Mouse (Mus musculus) midbrain, embryonic 12.5 days (tissue): ENCODE results near the gene Prokr1. TPM values are rescaled to one million over a fixed set of nuclear protein-coding genes. Genes with fewer than 3 reads are reported as not detected.

Source experiments
- ATAC-seq: fragments of 200-750 bp; cut with Nextera tagmentation; 2 replicates; pipeline ENCODE4 v1.8.0; 2017; ENCODE audit warnings: low read depth, moderate TSS enrichment, moderate library complexity; ENCODE audit not compliant: low FRiP score
- H3K27ac ChIP-seq: fragments of 300-500 bp; sonication (generic); replicated peaks from 2 replicates; pipeline ENCODE4 v1.5.1; 2016; ENCODE audit warnings: mild to moderate bottlenecking
- H3K27me3 ChIP-seq: fragments of 300-500 bp; sonication (generic); 2 replicates; pipeline ENCODE4 v1.6.1; 2016; ENCODE audit warnings: mild to moderate bottlenecking
- H3K36me3 ChIP-seq: fragments of 300-500 bp; sonication (generic); 2 replicates; pipeline ENCODE4 v1.6.1; 2016
- H3K4me1 ChIP-seq: fragments of 300-500 bp; sonication (generic); 2 replicates; pipeline ENCODE4 v1.6.1; 2016
- H3K4me2 ChIP-seq: fragments of 300-500 bp; sonication (generic); replicated peaks from 2 replicates; pipeline ENCODE4 v1.6.1; 2016; ENCODE audit warnings: mild to moderate bottlenecking, moderate library complexity
- H3K4me3 ChIP-seq: fragments of 300-500 bp; sonication (generic); 2 replicates; pipeline ENCODE4 v1.5.1; 2016; ENCODE audit warnings: mild to moderate bottlenecking
- H3K9ac ChIP-seq: fragments of 300-500 bp; sonication (generic); replicated peaks from 2 replicates; pipeline ENCODE4 v1.6.1; 2016; ENCODE audit warnings: mild to moderate bottlenecking, moderate library complexity
- H3K9me3 ChIP-seq: fragments of 300-500 bp; sonication (generic); 2 replicates; pipeline ENCODE4 v1.6.1; 2016; ENCODE audit warnings: mild to moderate bottlenecking
- WGBS: fragments of 180-500 bp; shearing (Covaris S2); methylation state at CpG from one replicate; pipeline ENCODE4 v1.1.7; 2016; 5-methylcytosine and 5-hydroxymethylcytosine counted together
- polyA plus RNA-seq: library from polyadenylated mRNA; unstranded; fragments of >200 nt; fragmentation: Nextera tagmentation; extraction: Ambion mirVana; gene quantifications from 2 replicates; pipeline ENCODE4 v1.2.1, GENCODE M21; 2016

The Prokr1 gene
- polyA plus RNA-seq, 1 experiment from 2014 or later, result 3.0 TPM

GRCm38 (mm10) chr6:87535651-87536050, 54.9 kb downstream of the Prokr1 start:
- H3K36me3 ChIP-seq, result no peaks in the 10 kb centered on the region
- ATAC-seq, result no peak
- H3K4me3 ChIP-seq, result no peak overlapping the region
- H3K27ac ChIP-seq, result no peak overlapping the region
- peaks cover 5% of the 10 kb centered on the region; the same call in 1 of the 2 replicates for H3K27me3 ChIP-seq
- H3K4me1 ChIP-seq, result peaks cover 12% of the 10 kb centered on the region; the same call in 1 of the 2 replicates
- no peaks in the 10 kb centered on the region for H3K9me3 ChIP-seq
- no peak overlapping the region for H3K9ac ChIP-seq
- WGBS, result 82% methylated on average over 9 of the region's 9 CpGs
- H3K4me2 ChIP-seq, result no peak overlapping the region

- H3K9me3 ChIP-seq, result no peaks in the 10 kb centered on the region
- H3K4me1 ChIP-seq, result peaks cover 10% of the 10 kb centered on the region
- H3K27ac ChIP-seq, result no peak overlapping the region
- no peaks in the 10 kb centered on the region for H3K36me3 ChIP-seq
- H3K4me3 ChIP-seq, result no peak overlapping the region
- H3K9ac ChIP-seq, result no peak overlapping the region
- WGBS, result 85% methylated on average over 9 of the region's 9 CpGs
- ATAC-seq, result no peak
- H3K27me3 ChIP-seq, result peaks cover 5% of the 10 kb centered on the region; the same call in 1 of the 2 replicates
- no peak overlapping the region for H3K4me2 ChIP-seq
These were observed 55.5 kb downstream of the Prokr1 start for GRCm38 (mm10) chr6:87534855-87535575.

- 73% methylated on average over 14 of the region's 14 CpGs for WGBS
- Histone ChIP-seq H3K36me3 (no peaks in the 10 kb centered on the region), H3K9me3 (no peaks in the 10 kb centered on the region), H3K27me3 (peaks cover 5% of the 10 kb centered on the region; the same call in 1 of the 2 replicates), H3K4me1 (peaks cover 9% of the 10 kb centered on the region; the same call in 1 of the 2 replicates), H3K4me3 (no peak within 1 kb of the TSS), H3K4me2 (no peak within 1 kb of the TSS), H3K9ac (no peak within 1 kb of the TSS), H3K27ac (no peak within 1 kb of the TSS)
- ATAC-seq, result no peak
These were observed 57.4 kb downstream of the Prokr1 start, which contains the start of gene Arhgap25 for GRCm38 (mm10) chr6:87532953-87533710. TSS of gene Arhgap25 (minus strand) at chr6:87533259.

- Histone ChIP-seq H3K27ac (no peak overlapping the region), H3K36me3 (no peaks in the 10 kb centered on the region), H3K4me2 (no peak overlapping the region), H3K4me1 (peaks cover 4% of the 10 kb centered on the region; the same call in 1 of the 2 replicates), H3K4me3 (no peak overlapping the region), H3K27me3 (peaks cover 5% of the 10 kb centered on the region; the same call in 1 of the 2 replicates), H3K9me3 (no peaks in the 10 kb centered on the region), H3K9ac (no peak overlapping the region)
- no peak for ATAC-seq
- WGBS, result 83% methylated on average over 2 of the region's 2 CpGs
These were observed 59.0 kb downstream of the Prokr1 start for GRCm38 (mm10) chr6:87531456-87532015.

- H3K36me3 ChIP-seq, result no peaks in the 10 kb centered on the region
- H3K9me3 ChIP-seq, result no peaks in the 10 kb centered on the region
- no peak overlapping the region for H3K4me2 ChIP-seq
- 93% methylated on average over 2 of the region's 2 CpGs for WGBS
- H3K4me1 ChIP-seq, result peaks cover 4% of the 10 kb centered on the region; the same call in 1 of the 2 replicates
- H3K4me3 ChIP-seq, result no peak overlapping the region
- no peak overlapping the region for H3K9ac ChIP-seq
- no peak for ATAC-seq
- no peak overlapping the region for H3K27ac ChIP-seq
- no peaks in the 10 kb centered on the region; the same call in 1 of the 2 replicates for H3K27me3 ChIP-seq
These were observed 60.2 kb downstream of the Prokr1 start for GRCm38 (mm10) chr6:87530386-87530785.

Other genes starting within 250 kb of the Prokr1 start
- gene Gkn1, start 239.8 kb downstream of the Prokr1 start, polyA plus RNA-seq, result not detected in 2 replicates
- not detected in 2 replicates for gene Gkn2, start 217.4 kb downstream of the Prokr1 start, polyA plus RNA-seq
- not detected in 2 replicates for gene Gkn3, start 201.8 kb downstream of the Prokr1 start, polyA plus RNA-seq
- gene Bmp10, start 161.7 kb downstream of the Prokr1 start, polyA plus RNA-seq, result not detected in 2 replicates
- 2.0 and 2.6 TPM in 2 replicates for gene Arhgap25, start 57.5 kb downstream of the Prokr1 start, polyA plus RNA-seq
- gene Aplf, start 81.5 kb upstream of the Prokr1 start, polyA plus RNA-seq, result 10.1 and 10.2 TPM in 2 replicates
- 4.4 and 4.7 TPM in 2 replicates for gene Efcc1, start 140.1 kb upstream of the Prokr1 start, polyA plus RNA-seq
- gene Gp9, start 187.3 kb upstream of the Prokr1 start, polyA plus RNA-seq, result 1.4 and 1.7 TPM in 2 replicates
- gene Rab43, start 221.4 kb upstream of the Prokr1 start, polyA plus RNA-seq, result 10.6 and 11.0 TPM in 2 replicates
- gene Gm45140, start 245.1 kb upstream of the Prokr1 start, polyA plus RNA-seq, result 2.3 and 2.8 TPM in 2 replicates
- 52.5 and 54.2 TPM in 2 replicates for gene Isy1, start 248.1 kb upstream of the Prokr1 start, polyA plus RNA-seq